Mouse (Mus musculus): ENCODE measurements around the gene Naa35. TPM values are rescaled to one million over a fixed set of nuclear protein-coding genes. Genes with fewer than 3 reads are reported as not detected.

Naa35 gene
- total RNA-seq, 2 experiments from 2014 or later = 67.8 to 74.0 TPM

GRCm38 (mm10) chr13:59634637-59635036 lies 49.6 kb downstream of the Naa35 start:
- no peak for DNase-seq (ENCODE audit: low spot score in 2 of 2)

- DNase-seq (ENCODE audit: low spot score in 2 of 2) = no peak
Measured at GRCm38 (mm10) chr13:59637800-59638199, 52.7 kb downstream of the Naa35 start.

GRCm38 (mm10) chr13:59639368-59640177 lies 54.5 kb downstream of the Naa35 start:
- no peak for DNase-seq (ENCODE audit: low spot score in 2 of 2)

- DNase-seq (ENCODE audit: low spot score in 2 of 2) = no peak
Measured at GRCm38 (mm10) chr13:59640178-59640440, 55.0 kb downstream of the Naa35 start.

GRCm38 (mm10) chr13:59642818-59643217 lies 57.8 kb downstream of the Naa35 start:
- DNase-seq (ENCODE audit: low spot score in 2 of 2) = no peak

GRCm38 (mm10) chr13:59645491-59645890 lies 60.4 kb downstream of the Naa35 start:
- no peak for DNase-seq (ENCODE audit: low spot score in 2 of 2)

- DNase-seq (ENCODE audit: low spot score in 2 of 2) = no peak
Measured at GRCm38 (mm10) chr13:59646674-59647244, 61.7 kb downstream of the Naa35 start.

GRCm38 (mm10) chr13:59647484-59647883 lies 62.4 kb downstream of the Naa35 start:
- DNase-seq (ENCODE audit: low spot score in 2 of 2) = no peak

GRCm38 (mm10) chr13:59648598-59648997 lies 63.5 kb downstream of the Naa35 start:
- no peak for DNase-seq (ENCODE audit: low spot score in 2 of 2)

GRCm38 (mm10) chr13:59649781-59650180 lies 64.7 kb downstream of the Naa35 start:
- no peak for DNase-seq (ENCODE audit: low spot score in 2 of 2)

GRCm38 (mm10) chr13:59652651-59653050 lies 67.6 kb downstream of the Naa35 start:
- DNase-seq (ENCODE audit: low spot score in 2 of 2) = no peak

- no peak for DNase-seq (ENCODE audit: low spot score in 2 of 2)
Measured at GRCm38 (mm10) chr13:59653136-59653535, 68.1 kb downstream of the Naa35 start.

GRCm38 (mm10) chr13:59654465-59654864 lies 69.4 kb downstream of the Naa35 start:
- no peak for DNase-seq (ENCODE audit: low spot score in 2 of 2)

- DNase-seq (ENCODE audit: low spot score in 2 of 2) = no peak
Measured at GRCm38 (mm10) chr13:59655718-59656315, 70.8 kb downstream of the Naa35 start.

GRCm38 (mm10) chr13:59656316-59656832 lies 71.3 kb downstream of the Naa35 start:
- no peak for DNase-seq (ENCODE audit: low spot score in 2 of 2)

GRCm38 (mm10) chr13:59656975-59657388 lies 71.9 kb downstream of the Naa35 start:
- DNase-seq (ENCODE audit: low spot score in 2 of 2) = no peak

GRCm38 (mm10) chr13:59657781-59658180 lies 72.7 kb downstream of the Naa35 start:
- no peak for DNase-seq (ENCODE audit: low spot score in 2 of 2)

- DNase-seq (ENCODE audit: low spot score in 2 of 2) = no peak
Measured at GRCm38 (mm10) chr13:59660371-59660770, 75.3 kb downstream of the Naa35 start.

- DNase-seq (ENCODE audit: low spot score in 2 of 2) = no peak
Measured at GRCm38 (mm10) chr13:59661387-59661786, 76.3 kb downstream of the Naa35 start.

- DNase-seq (ENCODE audit: low spot score in 2 of 2) = no peak
Measured at GRCm38 (mm10) chr13:59661966-59662365, 76.9 kb downstream of the Naa35 start.

- no peak for DNase-seq (ENCODE audit: low spot score in 2 of 2)
Measured at GRCm38 (mm10) chr13:59663939-59664712, 79.1 kb downstream of the Naa35 start.

GRCm38 (mm10) chr13:59667763-59668162 lies 82.7 kb downstream of the Naa35 start:
- DNase-seq (ENCODE audit: low spot score in 2 of 2) = no peak

Measured in adrenal gland, postnatal 4 days (tissue).